In the genomic region with DNA sequence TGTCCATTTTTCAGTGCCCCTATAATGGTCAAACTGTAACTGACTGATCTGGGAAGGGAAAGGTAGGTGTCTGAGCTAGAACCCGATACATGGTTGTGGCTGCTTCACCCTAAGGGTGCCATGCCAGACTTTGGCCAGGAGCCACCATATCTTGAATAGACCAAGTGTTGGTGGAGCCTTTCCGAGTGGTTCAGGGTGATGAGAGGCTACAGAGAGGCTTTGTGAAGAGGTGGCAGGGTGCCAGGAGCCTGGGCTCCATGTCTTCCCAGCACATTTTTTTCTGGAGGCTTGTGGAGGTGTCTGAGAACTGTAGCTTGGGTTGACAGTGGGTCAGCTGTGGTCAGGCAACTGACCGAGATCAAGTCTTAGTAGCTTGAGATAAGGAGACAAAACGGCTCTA, we compare ENCODE assay signal across 13 mouse cellular contexts. TPM values are rescaled to one million over a fixed set of nuclear protein-coding genes. Genes with fewer than 3 reads are reported as not detected.
DNase-seq lines count a peak whose midpoint lies in the region; ATAC-seq lines count a peak whose summit lies in the region.
"Had no signal": no experiment of that assay in that cellular context is flagged by ENCODE, and none has a peak within 500 bp of the region (broad histone marks: within the 10 kb centered on the region; RNA-seq: fewer than 3 reads in every experiment).

No protein-coding gene starts in this region.

- DNase-seq in cerebellum, postnatal 10 days: peak; percentile 52 to 64
- DNase-seq in cerebellum, adult 9-10 months: no peak
- peak; percentile 44 to 52 for DNase-seq in left cerebral cortex, postnatal 14 days (ENCODE audit: low spot score in 2 of 2)
- no peak for DNase-seq in left cerebral cortex, postnatal 36 days (ENCODE audit: low spot score in 2 of 2)
- peak; percentile 32 for DNase-seq in right cerebral cortex, adult 18-20 months
- no peak for DNase-seq in right cerebral cortex, adult 2 months (ENCODE audit: low spot score in 2 of 2)
- no peak for DNase-seq in embryo, embryonic 10 days (ENCODE audit: low spot score)
- DNase-seq: cerebellum, postnatal 36 days; kidney, postnatal 4 days; thymus, postnatal 14 days had no signal

- ATAC-seq in megakaryocyte progenitor cell, adult 5-6 weeks (replicated peaks; ENCODE audit: poor library complexity): peak; percentile 40
- ATAC-seq: intestine, embryonic 15.5 days had no signal

- intact Hi-C loops in left cerebral cortex, postnatal 14 days (cut with DNase I): no loop called here
- intact Hi-C loops in left cerebral cortex, postnatal 36 days (cut with DNase I): no loop called here

RNA-seq across cellular contexts. Expression of gene Acap1, which starts 3.9 kb away (rescaled TPM):
- not detected for total RNA-seq in left cerebral cortex, postnatal 14 days (2021)
- under 1 TPM in 1 of 2 experiments, not detected in 1; 0.27 TPM for total RNA-seq in left cerebral cortex, postnatal 36 days (2021)
- 23.6 and 24.7 TPM in 2 replicates for total RNA-seq in megakaryocyte progenitor cell, adult 5-6 weeks (2015)
- 59.2 and 67.5 TPM in 2 replicates for total RNA-seq in megakaryocyte progenitor cell, adult 5-6 weeks (2017)
- total RNA-seq: left cerebral cortex, postnatal 25 days had no signal

RNA-seq across cellular contexts. Expression of gene 2810408A11Rik, which starts 9.3 kb away (rescaled TPM):
- under 1 TPM in 1 of 2 experiments, not detected in 1; 0.38 TPM for total RNA-seq in left cerebral cortex, postnatal 14 days (2021)
- total RNA-seq in left cerebral cortex, postnatal 36 days (2021): under 1 TPM in 1 of 2 experiments, not detected in 1; 0.64 TPM
- total RNA-seq in megakaryocyte progenitor cell, adult 5-6 weeks (2015): 1.9 and 3.0 TPM in 2 replicates
- total RNA-seq in megakaryocyte progenitor cell, adult 5-6 weeks (2017): 1.7 and 6.6 TPM in 2 replicates

RNA-seq across cellular contexts. Expression of gene Neurl4, which starts 9.4 kb away (rescaled TPM):
- total RNA-seq in left cerebral cortex, postnatal 14 days (2021): 100 to 1,000 TPM; 121 to 125 TPM
- total RNA-seq in left cerebral cortex, postnatal 36 days (2021): 100 to 1,000 TPM; 114 to 121 TPM
- 9.5 and 11.0 TPM in 2 replicates for total RNA-seq in megakaryocyte progenitor cell, adult 5-6 weeks (2015)
- total RNA-seq in megakaryocyte progenitor cell, adult 5-6 weeks (2017): 20.2 and 21.6 TPM in 2 replicates

RNA-seq across cellular contexts. Expression of gene Kctd11, which starts 10.3 kb away (rescaled TPM):
- total RNA-seq in left cerebral cortex, postnatal 14 days (2021): 1 to 10 TPM in 1 of 2 experiments, under 1 TPM in 1; 0.86 to 1.4 TPM
- total RNA-seq in left cerebral cortex, postnatal 36 days (2021): 1 to 10 TPM in 1 of 2 experiments, under 1 TPM in 1; 0.93 to 1.3 TPM
- 1.1 and 2.3 TPM in 2 replicates for total RNA-seq in megakaryocyte progenitor cell, adult 5-6 weeks (2015)
- total RNA-seq in megakaryocyte progenitor cell, adult 5-6 weeks (2017): 0.88 and 1.9 TPM in 2 replicates

RNA-seq across cellular contexts. Expression of gene Tmem95, which starts 13.7 kb away (rescaled TPM):
- not detected for total RNA-seq in left cerebral cortex, postnatal 14 days (2021)
- total RNA-seq in left cerebral cortex, postnatal 36 days (2021): not detected
- total RNA-seq in megakaryocyte progenitor cell, adult 5-6 weeks (2015): not detected in 2 replicates
- not detected in 2 replicates for total RNA-seq in megakaryocyte progenitor cell, adult 5-6 weeks (2017)
- total RNA-seq: left cerebral cortex, postnatal 25 days had no signal

Comparison
In these comparisons a context has a peak if more than half of its experiments do, and no peak if none do; other contexts are left out.
1. DNase-seq: peak in cerebellum, postnatal 10 days (2 of 2), left cerebral cortex, postnatal 14 days (2 of 2) and right cerebral cortex, adult 18-20 months (single experiment); none in cerebellum, adult 9-10 months (single experiment), left cerebral cortex, postnatal 36 days (0 of 2), right cerebral cortex, adult 2 months (0 of 2) and embryo, embryonic 10 days (single experiment).
2. RNA of gene Acap1, which starts 3.9 kb away (total RNA-seq): 23.6 to 67.5 TPM in megakaryocyte progenitor cell, adult 5-6 weeks; 0.27 TPM in left cerebral cortex, postnatal 36 days and not detected in left cerebral cortex, postnatal 14 days; every median in the first group is over 10 times any median in the second.
3. RNA of gene Neurl4, which starts 9.4 kb away (total RNA-seq): 121 to 125 TPM in left cerebral cortex, postnatal 14 days and 114 to 121 TPM in left cerebral cortex, postnatal 36 days; 9.5 to 21.6 TPM in megakaryocyte progenitor cell, adult 5-6 weeks; every median in the first group is over 4 times any median in the second.